Mouse (Mus musculus) myocyte (in vitro differentiated cells): Measurements from ENCODE around the gene Runx3. TPM values are rescaled to one million over a fixed set of nuclear protein-coding genes. Genes with fewer than 3 reads are reported as not detected.

Source experiments
- H3K27me3 ChIP-seq: one replicate; pipeline ENCODE4 v1.6.1; 2011; ENCODE audit not compliant: control insufficient read depth, insufficient read depth, insufficient read length
- H3K36me3 ChIP-seq: one replicate; pipeline ENCODE4 v1.6.1; 2011; ENCODE audit not compliant: control insufficient read depth, insufficient read depth
- H3K4me2 ChIP-seq: one replicate; pipeline ENCODE4 v1.6.1; 2011; ENCODE audit warnings: low read depth, control low read depth
- H3K4me3 ChIP-seq: one replicate; pipeline ENCODE4 v1.5.1; 2011; ENCODE audit warnings: mild to moderate bottlenecking, control low read depth, moderate library complexity
- H3K79me2 ChIP-seq: one replicate; pipeline ENCODE4 v1.6.1; 2011; ENCODE audit not compliant: control insufficient read depth, insufficient read depth
- H3ac ChIP-seq: one replicate; pipeline ENCODE4 v1.6.1; 2011; ENCODE audit not compliant: control insufficient read depth, insufficient read length
- CEBPB ChIP-seq: IDR thresholded peaks from 2 replicates; pipeline ENCODE4 v1.6.1; 2011; ENCODE audit warnings: mild to moderate bottlenecking, moderate library complexity; ENCODE audit not compliant: poor library complexity, insufficient read depth, severe bottlenecking
- E2F4 ChIP-seq: IDR thresholded peaks from one replicate; pipeline ENCODE4 v1.6.1; 2011; ENCODE audit warnings: mild to moderate bottlenecking, control low read depth, moderate library complexity; ENCODE audit not compliant: insufficient read depth
- MAX ChIP-seq: IDR thresholded peaks from one replicate; pipeline ENCODE4 v1.6.1; 2011; ENCODE audit warnings: low read depth, mild to moderate bottlenecking, control low read depth
- MYOD1 ChIP-seq, 3 experiments: IDR thresholded peaks; one replicate each; pipeline ENCODE4 v1.6.1; 2011; ENCODE audit warnings: control low read depth in 2 of 3, low read depth in 2 of 3, mild to moderate bottlenecking in 2 of 3, moderate library complexity in 1 of 3; ENCODE audit not compliant: insufficient read length in 2 of 3, control insufficient read depth in 1 of 3
- MYOG ChIP-seq, 3 experiments: IDR thresholded peaks; one replicate each; pipeline ENCODE4 v1.6.1; 2011; ENCODE audit warnings: control low read depth in 2 of 3, low read depth in 2 of 3, mild to moderate bottlenecking in 2 of 3; ENCODE audit not compliant: insufficient read length in 2 of 3, control insufficient read depth in 1 of 3, insufficient read depth in 1 of 3
- POLR2A ChIP-seq: IDR thresholded peaks from one replicate; pipeline ENCODE4 v1.6.1; 2011; ENCODE audit warnings: low read depth, mild to moderate bottlenecking, control low read depth, moderate library complexity; ENCODE audit not compliant: insufficient read length
- POLR2AphosphoS2 ChIP-seq: IDR thresholded peaks from one replicate; pipeline ENCODE4 v1.6.1; 2011; ENCODE audit warnings: low read depth, control low read depth; ENCODE audit not compliant: insufficient read length
- REST ChIP-seq: IDR thresholded peaks from one replicate; pipeline ENCODE4 v1.6.1; 2011; ENCODE audit warnings: mild to moderate bottlenecking, control low read depth, moderate library complexity; ENCODE audit not compliant: insufficient read depth, insufficient read length
- SRF ChIP-seq: IDR thresholded peaks from one replicate; pipeline ENCODE4 v1.6.1; 2011; ENCODE audit warnings: low read depth; ENCODE audit not compliant: control insufficient read depth, insufficient read length
- TCF12 ChIP-seq: IDR thresholded peaks from one replicate; pipeline ENCODE4 v1.6.1; 2011; ENCODE audit warnings: mild to moderate bottlenecking, control low read depth; ENCODE audit not compliant: poor library complexity, insufficient read depth, severe bottlenecking
- TCF3 ChIP-seq: IDR thresholded peaks from one replicate; pipeline ENCODE4 v1.6.1; 2011; ENCODE audit warnings: low read depth, control low read depth; ENCODE audit not compliant: insufficient read length
- USF1 ChIP-seq: IDR thresholded peaks from one replicate; pipeline ENCODE4 v1.6.1; 2011; ENCODE audit warnings: low read depth, mild to moderate bottlenecking, control low read depth, moderate library complexity
- polyA plus RNA-seq: library from polyadenylated mRNA; unstranded; fragments of >200 nt; fragmentation: generic; extraction: Trizol; gene quantifications from one replicate; pipeline ENCODE4 v1.2.1, GENCODE M21; 2012; ENCODE audit warnings: missing spikeins

The Runx3 gene
- polyA plus RNA-seq, 1 experiment = 19.6 TPM

- Histone ChIP-seq H3K79me2 (no peaks in the 10 kb centered on the region), H3K36me3 (peaks cover 29% of the 10 kb centered on the region), H3K27me3 (no peaks in the 10 kb centered on the region), H3ac (no peak overlapping the region), H3K4me3 (no peak overlapping the region), H3K4me2 (no peak overlapping the region)
- TF ChIP-seq POLR2AphosphoS2 = no peak
- TF ChIP-seq MAX = no peak
- no peak for TF ChIP-seq SRF
- TF ChIP-seq CEBPB = no peak
- TF ChIP-seq POLR2A = no peak
- TF ChIP-seq MYOG (IDR thresholded peaks at IDR 0.05; ENCODE audit: control insufficient read depth in 1 of 3, insufficient read depth in 1 of 3, insufficient read length in 2 of 3, low read depth in 2 of 3) = no peak
- no peak for TF ChIP-seq TCF12
- TF ChIP-seq E2F4 = no peak
These were observed 89.4 kb downstream of the Runx3 start for GRCm38 (mm10) chr4:135209846-135210245.

- Histone ChIP-seq H3K27me3 (no peaks in the 10 kb centered on the region), H3K79me2 (peaks cover 58% of the 10 kb centered on the region), H3K4me2 (no peak overlapping the region), H3K4me3 (no peak overlapping the region), H3K36me3 (peaks cover 81% of the 10 kb centered on the region), H3ac (no peak overlapping the region)
- no peak for TF ChIP-seq MYOG (IDR thresholded peaks at IDR 0.05; ENCODE audit: control insufficient read depth in 1 of 3, insufficient read depth in 1 of 3, insufficient read length in 2 of 3, low read depth in 2 of 3)
- no peak for TF ChIP-seq USF1
- TF ChIP-seq POLR2A = no peak
- TF ChIP-seq MYOD1 (IDR thresholded peaks at IDR 0.05; ENCODE audit: control insufficient read depth in 1 of 3, insufficient read length in 2 of 3, low read depth in 2 of 3) = no peak
- TF ChIP-seq TCF3 = no peak
- no peak for TF ChIP-seq MAX
- TF ChIP-seq SRF = no peak
- no peak for TF ChIP-seq POLR2AphosphoS2
- no peak for TF ChIP-seq TCF12
These were observed 99.2 kb downstream of the Runx3 start for GRCm38 (mm10) chr4:135219652-135220051.

GRCm38 (mm10) chr4:135220641-135221040, 100.2 kb downstream of the Runx3 start:
- TF ChIP-seq POLR2AphosphoS2 (no peak), MYOG (IDR thresholded peaks at IDR 0.05; ENCODE audit: control insufficient read depth in 1 of 3, insufficient read depth in 1 of 3, insufficient read length in 2 of 3, low read depth in 2 of 3) (no peak), MYOD1 (IDR thresholded peaks at IDR 0.05; ENCODE audit: control insufficient read depth in 1 of 3, insufficient read length in 2 of 3, low read depth in 2 of 3) (no peak), MAX (no peak), SRF (no peak), TCF12 (no peak), CEBPB (no peak), REST (no peak)
- H3K4me3 ChIP-seq = no peak overlapping the region
- H3K79me2 ChIP-seq = peaks cover 68% of the 10 kb centered on the region
- no peaks in the 10 kb centered on the region for H3K27me3 ChIP-seq
- no peak overlapping the region for H3ac ChIP-seq
- no peak overlapping the region for H3K4me2 ChIP-seq
- peaks cover 80% of the 10 kb centered on the region for H3K36me3 ChIP-seq

- TF ChIP-seq USF1 (no peak), TCF12 (no peak)
These were observed 101.4 kb downstream of the Runx3 start for GRCm38 (mm10) chr4:135221632-135222407.

GRCm38 (mm10) chr4:135223808-135224207, 103.4 kb downstream of the Runx3 start:
- peaks cover 91% of the 10 kb centered on the region for H3K79me2 ChIP-seq
- H3K4me3 ChIP-seq = no peak overlapping the region
- peaks cover 49% of the 10 kb centered on the region for H3K36me3 ChIP-seq
- H3K4me2 ChIP-seq = no peak overlapping the region
- TF ChIP-seq USF1 (no peak), TCF3 (no peak), E2F4 (no peak), MYOD1 (IDR thresholded peaks at IDR 0.05; ENCODE audit: control insufficient read depth in 1 of 3, insufficient read length in 2 of 3, low read depth in 2 of 3) (no peak), CEBPB (no peak), MYOG (IDR thresholded peaks at IDR 0.05; ENCODE audit: control insufficient read depth in 1 of 3, insufficient read depth in 1 of 3, insufficient read length in 2 of 3, low read depth in 2 of 3) (no peak), SRF (no peak), MAX (no peak), POLR2A (no peak), POLR2AphosphoS2 (no peak), TCF12 (no peak), REST (no peak)
- no peaks in the 10 kb centered on the region for H3K27me3 ChIP-seq
- H3ac ChIP-seq = no peak overlapping the region

More at GRCm38 (mm10) chr4:135221632-135222407, 101.4 kb downstream of the Runx3 start:
- H3K4me2 ChIP-seq = no peak overlapping the region
- peaks cover 68% of the 10 kb centered on the region for H3K36me3 ChIP-seq
- H3ac ChIP-seq = no peak overlapping the region
- no peaks in the 10 kb centered on the region for H3K27me3 ChIP-seq
- peaks cover 74% of the 10 kb centered on the region for H3K79me2 ChIP-seq
- H3K4me3 ChIP-seq = no peak overlapping the region
